Mouse (Mus musculus) mouse embryonic stem cell (cell line): ENCODE measurements around the gene Sh3gl1.

Experiments
- in situ Hi-C, 2 experiments: fragments of 300-500 bp; cut with MboI; formaldehyde crosslinking; loops; 1 replicate in 1 of 2; 3 replicates in 1 of 2; pipeline ENCODE4 v1.14.3; 2019 to 2020; ENCODE audit warnings: low sequenced_read_pairs in 2 of 2, low pct_unique_long_range_greater_than_20kb in 1 of 2, mixed read lengths in 1 of 2; ENCODE audit not compliant: unreplicated experiment in 1 of 2

Sh3gl1 gene

GRCm38 (mm10) chr17:56024476-56024875 lies 12.0 kb downstream of the Sh3gl1 start:
- in situ Hi-C loops: no loop called here

GRCm38 (mm10) chr17:56023386-56023785 lies 13.0 kb downstream of the Sh3gl1 start:
- in situ Hi-C loops: no loop called here

- in situ Hi-C loops: no loop called here
Measured at GRCm38 (mm10) chr17:56022989-56023290, 13.5 kb downstream of the Sh3gl1 start.

- in situ Hi-C loops: no loop called here
Measured at GRCm38 (mm10) chr17:56022131-56022988, 14.1 kb downstream of the Sh3gl1 start.

- in situ Hi-C loops: no loop called here
Measured at GRCm38 (mm10) chr17:56021161-56021910, 15.1 kb downstream of the Sh3gl1 start.

GRCm38 (mm10) chr17:56020400-56021084 lies 15.9 kb downstream of the Sh3gl1 start:
- in situ Hi-C loops: no loop called here

- in situ Hi-C loops: no loop called here
Measured at GRCm38 (mm10) chr17:56018347-56019131, 17.9 kb downstream of the Sh3gl1 start.

GRCm38 (mm10) chr17:56017848-56018247 lies 18.6 kb downstream of the Sh3gl1 start:
- in situ Hi-C loops: no loop called here

- in situ Hi-C loops: no loop called here
Measured at GRCm38 (mm10) chr17:56016793-56017785, 19.3 kb downstream of the Sh3gl1 start.

GRCm38 (mm10) chr17:56016382-56016781 lies 20.1 kb downstream of the Sh3gl1 start:
- in situ Hi-C loops: no loop called here

- in situ Hi-C loops: no loop called here
Measured at GRCm38 (mm10) chr17:56015293-56015692, 21.1 kb downstream of the Sh3gl1 start.

GRCm38 (mm10) chr17:56011441-56011840 lies 25.0 kb downstream of the Sh3gl1 start:
- in situ Hi-C loops: no loop called here

- in situ Hi-C loops: no loop called here
Measured at GRCm38 (mm10) chr17:56010681-56011080, 25.8 kb downstream of the Sh3gl1 start.

GRCm38 (mm10) chr17:56010255-56010654 lies 26.2 kb downstream of the Sh3gl1 start:
- in situ Hi-C loops: no loop called here

- in situ Hi-C loops: no loop called here
Measured at GRCm38 (mm10) chr17:56009962-56010240, 26.5 kb downstream of the Sh3gl1 start.

- in situ Hi-C loops: no loop called here
Measured at GRCm38 (mm10) chr17:56009088-56009961, 27.1 kb downstream of the Sh3gl1 start.
